Mouse (Mus musculus) kidney, postnatal 0 days (tissue): ENCODE measurements at regions not wholly inside any gene's neighbourhood (a gene's known extent, or its start where the extent isn't known, plus 50 kb on each side); places are given as distances from the start of the nearest gene placed in this dataset.

Experiments
- ATAC-seq: fragments of 200-750 bp; cut with Nextera tagmentation; replicated peaks from 2 replicates; pipeline ENCODE4 v1.8.0; 2017; ENCODE audit warnings: low read depth, moderate number of reproducible peaks, moderate TSS enrichment, moderate library complexity; ENCODE audit not compliant: low FRiP score
- DNase-seq: peaks from one replicate; pipeline ENCODE4 v3.0.0-alpha.2; 2016; ENCODE audit warnings: low spot score
- H3K27ac ChIP-seq: fragments of 300-500 bp; sonication (generic); 2 replicates; pipeline ENCODE4 v1.5.1; 2014; ENCODE audit warnings: mild to moderate bottlenecking
- H3K27me3 ChIP-seq: fragments of 300-500 bp; sonication (generic); 2 replicates; pipeline ENCODE4 v1.6.1; 2014; ENCODE audit warnings: low read length, mixed read lengths; ENCODE audit not compliant: insufficient read depth
- H3K36me3 ChIP-seq: fragments of 300-500 bp; sonication (generic); 2 replicates; pipeline ENCODE4 v1.6.1; 2014; ENCODE audit warnings: low read length, mixed read lengths; ENCODE audit not compliant: insufficient read depth
- H3K4me1 ChIP-seq: fragments of 300-500 bp; sonication (generic); replicated peaks from 2 replicates; pipeline ENCODE4 v1.6.1; 2014; ENCODE audit warnings: antibody characterized with exemption, low read length, mixed read lengths; ENCODE audit not compliant: insufficient read depth
- H3K4me2 ChIP-seq: fragments of 300-500 bp; sonication (generic); 2 replicates; pipeline ENCODE4 v1.6.1; 2014; ENCODE audit warnings: mild to moderate bottlenecking, low read length, moderate library complexity, mixed read lengths
- H3K4me3 ChIP-seq: fragments of 300-500 bp; sonication (generic); replicated peaks from 2 replicates; pipeline ENCODE4 v1.5.1; 2014; ENCODE audit warnings: low read depth, low read length
- H3K9ac ChIP-seq: fragments of 300-500 bp; sonication (generic); 2 replicates; pipeline ENCODE4 v1.6.1; 2014; ENCODE audit warnings: low read depth, low read length
- H3K9me3 ChIP-seq: fragments of 300-500 bp; sonication (generic); replicated peaks from 2 replicates; pipeline ENCODE4 v1.6.1; 2016; ENCODE audit warnings: low read length, inconsistent platforms, mixed read lengths
- CTCF ChIP-seq: IDR thresholded peaks from 2 replicates; pipeline ENCODE4 v1.5.1; 2016; ENCODE audit warnings: antibody characterized with exemption, low read depth, mild to moderate bottlenecking, moderate library complexity
- WGBS: fragments of 180-500 bp; shearing (Covaris S2); extraction: QIAGEN DNeasy Blood & Tissue Kit; methylation state at CpG from one replicate; pipeline ENCODE4 v1.1.7; 2014; 5-methylcytosine and 5-hydroxymethylcytosine counted together

GRCm38 (mm10) chr3:115793344-115794059 is 78.6 kb upstream of the S1pr1 start:
- H3K9me3 ChIP-seq: no peaks in the 10 kb centered on the region
- H3K36me3 ChIP-seq: no peaks in the 10 kb centered on the region
- 0 out of 2 replicates have a peak overlapping the region, but pooled peaks have one; percentile 15 for H3K4me2 ChIP-seq
- no peaks in the 10 kb centered on the region for H3K27me3 ChIP-seq
- ATAC-seq (no peak), DNase-seq (peak; percentile 42)
- 35% methylated on average over 12 of the region's 12 CpGs for WGBS
- no peak overlapping the region for H3K9ac ChIP-seq
- H3K4me3 ChIP-seq: no peak overlapping the region
- no peak overlapping the region for H3K27ac ChIP-seq
- no peaks in the 10 kb centered on the region for H3K4me1 ChIP-seq
- peak; percentile 49; the same call in 1 of the 2 replicates for TF ChIP-seq CTCF

- ATAC-seq (no peak), DNase-seq (no peak)
- Histone ChIP-seq H3K27me3 (no peaks in the 10 kb centered on the region), H3K9me3 (no peaks in the 10 kb centered on the region), H3K9ac (no peak overlapping the region), H3K4me1 (no peaks in the 10 kb centered on the region), H3K27ac (no peak overlapping the region), H3K36me3 (no peaks in the 10 kb centered on the region), H3K4me2 (no peak overlapping the region), H3K4me3 (no peak overlapping the region)
- TF ChIP-seq CTCF: no peak
- WGBS: 91% methylated on average over 10 of the region's 10 CpGs
Observed at GRCm38 (mm10) chr3:115799326-115799725, 84.5 kb upstream of the S1pr1 start.

GRCm38 (mm10) chr3:115799981-115800380 is 85.1 kb upstream of the S1pr1 start:
- Histone ChIP-seq H3K9me3 (no peaks in the 10 kb centered on the region), H3K4me3 (no peak overlapping the region), H3K4me1 (no peaks in the 10 kb centered on the region), H3K27me3 (no peaks in the 10 kb centered on the region), H3K36me3 (no peaks in the 10 kb centered on the region), H3K4me2 (no peak overlapping the region), H3K9ac (no peak overlapping the region), H3K27ac (no peak overlapping the region)
- DNase-seq (no peak), ATAC-seq (no peak)
- no peak for TF ChIP-seq CTCF
- 78% methylated on average over 2 of the region's 2 CpGs for WGBS

- H3K9me3 ChIP-seq: no peaks in the 10 kb centered on the region
- H3K27ac ChIP-seq: no peak overlapping the region
- no peak overlapping the region for H3K9ac ChIP-seq
- H3K4me2 ChIP-seq: no peak overlapping the region
- no peaks in the 10 kb centered on the region for H3K27me3 ChIP-seq
- ATAC-seq (no peak), DNase-seq (no peak)
- no peaks in the 10 kb centered on the region for H3K36me3 ChIP-seq
- H3K4me1 ChIP-seq: no peaks in the 10 kb centered on the region
- no peak for TF ChIP-seq CTCF
- H3K4me3 ChIP-seq: no peak overlapping the region
- WGBS: 48% methylated on average over 5 of the region's 5 CpGs
Observed at GRCm38 (mm10) chr3:115800873-115801272, 86.0 kb upstream of the S1pr1 start.

- Histone ChIP-seq H3K27me3 (no peaks in the 10 kb centered on the region), H3K4me1 (no peaks in the 10 kb centered on the region), H3K9me3 (no peaks in the 10 kb centered on the region), H3K27ac (no peak overlapping the region), H3K4me2 (no peak overlapping the region), H3K9ac (no peak overlapping the region), H3K4me3 (no peak overlapping the region), H3K36me3 (no peaks in the 10 kb centered on the region)
- DNase-seq (no peak), ATAC-seq (no peak)
- TF ChIP-seq CTCF: no peak
- 64% methylated on average over 5 of the region's 5 CpGs for WGBS
Observed at GRCm38 (mm10) chr3:115801581-115802200, 85.9 kb upstream of the Dph5 start.

GRCm38 (mm10) chr3:115804616-115805015 is 83.0 kb upstream of the Dph5 start:
- DNase-seq: no peak
- Histone ChIP-seq H3K9ac (no peak overlapping the region), H3K4me3 (no peak overlapping the region), H3K4me2 (no peak overlapping the region), H3K27me3 (no peaks in the 10 kb centered on the region), H3K4me1 (no peaks in the 10 kb centered on the region), H3K36me3 (no peaks in the 10 kb centered on the region), H3K27ac (no peak overlapping the region), H3K9me3 (no peaks in the 10 kb centered on the region)
- TF ChIP-seq CTCF: no peak
- WGBS: 61% methylated on average over 3 of the region's 3 CpGs
- ATAC-seq: no peak
